Mouse (Mus musculus) thymus, adult 2 months (tissue): ENCODE data around the gene Gnas.

Source experiments
- CTCF ChIP-seq: fragments of 200-500 bp; IDR thresholded peaks from 2 replicates; pipeline ENCODE4 v1.5.1; 2012; ENCODE audit warnings: mild to moderate bottlenecking, control low read depth, low read length, moderate library complexity, borderline replicate concordance; ENCODE audit not compliant: control insufficient read depth, poor library complexity, insufficient read depth; ENCODE audit errors: extremely low read depth
- POLR2A ChIP-seq: fragments of 200-500 bp; IDR thresholded peaks from 2 replicates; pipeline ENCODE4 v1.6.1; 2012; ENCODE audit warnings: mild to moderate bottlenecking, low read length, control low read depth, moderate library complexity; ENCODE audit not compliant: control insufficient read depth, poor library complexity, insufficient read depth; ENCODE audit errors: extremely low read depth

DNA sequence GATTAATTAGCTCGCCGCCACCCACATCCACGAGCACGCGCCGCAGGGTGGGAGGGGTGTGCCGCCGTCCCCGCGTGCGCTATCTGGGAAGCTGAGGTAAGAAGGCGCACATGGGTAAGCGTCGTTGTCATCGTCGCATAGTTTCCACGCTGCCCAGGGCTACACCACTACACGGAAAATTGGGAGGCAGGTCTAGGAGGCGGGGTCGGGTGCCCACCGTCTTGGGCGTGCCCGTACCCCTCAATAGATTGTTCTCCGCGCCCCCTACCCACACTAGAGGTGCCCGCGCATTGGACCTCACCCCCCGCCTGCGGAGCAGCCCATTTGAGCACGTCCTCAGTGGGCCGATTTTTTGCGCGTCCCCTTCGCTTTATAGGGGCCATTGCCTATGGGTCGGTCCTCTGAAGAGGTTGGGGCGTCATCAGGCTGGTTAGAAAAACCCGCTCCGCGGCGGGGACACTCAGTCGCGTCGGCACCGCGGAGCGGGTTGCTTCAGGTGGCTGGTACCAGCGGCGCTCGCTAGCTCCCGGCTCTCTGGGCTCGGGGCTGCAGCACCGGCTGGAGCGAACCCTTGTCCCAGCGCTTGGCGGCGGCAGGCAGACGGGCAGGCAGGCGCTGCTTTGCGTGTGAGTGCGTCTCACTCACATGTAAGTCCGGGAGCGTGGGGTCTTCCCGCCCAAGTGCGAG is 43.3 kb downstream of the Gnas start:
- no peak for TF ChIP-seq CTCF
- TF ChIP-seq POLR2A: peak; percentile 80
